In the genomic region with DNA sequence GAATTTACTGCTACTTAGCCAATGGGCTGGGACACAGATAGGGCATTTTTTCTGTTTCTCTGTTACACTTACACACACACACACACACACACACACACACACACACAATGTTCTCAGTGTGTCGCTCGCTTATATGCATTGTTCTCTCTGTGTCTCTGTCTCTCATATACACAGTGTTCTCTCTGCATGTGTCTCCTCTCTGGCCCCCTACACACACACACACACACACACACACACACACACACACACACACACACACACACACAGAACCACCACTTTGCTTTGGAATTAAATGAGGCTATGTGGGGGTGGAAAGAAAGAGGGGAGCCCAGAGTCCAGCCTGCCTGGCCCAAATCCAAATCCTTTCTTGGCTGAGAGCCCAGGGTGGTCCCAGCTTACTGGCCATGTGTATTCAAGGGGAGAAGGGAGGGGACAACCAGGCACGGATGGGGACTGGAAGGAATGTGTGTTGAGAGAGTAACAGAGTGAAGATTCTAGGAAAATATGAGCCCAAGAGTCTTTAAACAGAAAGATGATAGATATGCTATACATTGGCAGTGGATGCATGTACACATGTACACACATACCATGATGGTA, we compare ENCODE assay signal across 12 mouse cellular contexts. TPM values are rescaled to one million over a fixed set of nuclear protein-coding genes. Genes with fewer than 3 reads are reported as not detected.
DNase-seq lines count a peak whose midpoint lies in the region; ATAC-seq and TF ChIP-seq lines count a peak whose summit lies in the region.
"Had no signal": no experiment of that assay in that cellular context is flagged by ENCODE, and none has a peak within 500 bp of the region (broad histone marks: within the 10 kb centered on the region; RNA-seq: fewer than 3 reads in every experiment).

No protein-coding gene starts in this region.

- peak; percentile 34 to 37 for DNase-seq in frontal cortex, postnatal 10 days (ENCODE audit: low spot score in 2 of 2)
- no peak for DNase-seq in frontal cortex, adult 2 months (ENCODE audit: extremely low spot score in 1 of 2, low spot score in 1 of 2)
- peak; percentile 53 for DNase-seq in liver
- peak; percentile 81 for DNase-seq in forebrain, postnatal 0 days
- no peak for DNase-seq in spleen, adult 18-20 months
- DNase-seq: adrenal gland, postnatal 10 days; embryo, embryonic 11 days; kidney, postnatal 14 days had no signal

- no peaks in the 10 kb centered on the region for H3K36me3 ChIP-seq in liver, embryonic 12.5 days
- H3K36me3 ChIP-seq in forebrain, postnatal 0 days (ENCODE audit: insufficient read depth): no peaks in the 10 kb centered on the region
- no peaks in the 10 kb centered on the region for H3K36me3 ChIP-seq in neural tube, embryonic 14.5 days (ENCODE audit: control insufficient read depth, insufficient read depth, low read length)

- peaks cover 36% of the 10 kb centered on the region for H3K27me3 ChIP-seq in liver, embryonic 12.5 days (replicated peaks)
- peaks cover 8% of the 10 kb centered on the region; the same call in 1 of the 2 replicates for H3K27me3 ChIP-seq in forebrain, postnatal 0 days (ENCODE audit: insufficient read depth, low read length)
- no peaks in the 10 kb centered on the region for H3K27me3 ChIP-seq in neural tube, embryonic 14.5 days (ENCODE audit: control insufficient read depth, insufficient read depth, low read length)

- no peak for TF ChIP-seq CTCF in forebrain, postnatal 0 days (IDR thresholded peaks at IDR 0.05; ENCODE audit: low read depth)

- no peak overlapping the region for H3K9ac ChIP-seq in liver, embryonic 12.5 days
- H3K9ac ChIP-seq in forebrain, postnatal 0 days: no peak overlapping the region
- no peak overlapping the region for H3K9ac ChIP-seq in neural tube, embryonic 14.5 days (replicated peaks; ENCODE audit: low read depth, low read length)

- H3K4me1 ChIP-seq in liver, embryonic 12.5 days: no peaks in the 10 kb centered on the region
- H3K4me1 ChIP-seq in forebrain, postnatal 0 days (ENCODE audit: insufficient read depth): no peaks in the 10 kb centered on the region
- 0 out of 2 replicates have a peak, but pooled peaks cover 3% of the 10 kb centered on the region for H3K4me1 ChIP-seq in neural tube, embryonic 14.5 days (ENCODE audit: control insufficient read depth, insufficient read depth, low read length)

- ATAC-seq in liver, embryonic 12.5 days: no peak
- peak; percentile 71 for ATAC-seq in forebrain, postnatal 0 days
- peak; percentile 80 for ATAC-seq in neural tube, embryonic 14.5 days (ENCODE audit: low read depth)
- no peak for ATAC-seq in megakaryocyte-erythroid progenitor cell, adult 5-6 weeks (replicated peaks; ENCODE audit: low FRiP score, low TSS enrichment, poor library complexity, severe bottlenecking)

- H3K4me2 ChIP-seq in liver, embryonic 12.5 days: no peak overlapping the region
- H3K4me2 ChIP-seq in forebrain, postnatal 0 days (ENCODE audit: low read depth): no peak overlapping the region
- no peak overlapping the region for H3K4me2 ChIP-seq in neural tube, embryonic 14.5 days (ENCODE audit: low read depth, low read length)

- no peaks in the 10 kb centered on the region for H3K9me3 ChIP-seq in liver, embryonic 12.5 days (replicated peaks)
- no peaks in the 10 kb centered on the region for H3K9me3 ChIP-seq in forebrain, postnatal 0 days (ENCODE audit: low read length)
- no peaks in the 10 kb centered on the region for H3K9me3 ChIP-seq in neural tube, embryonic 14.5 days (ENCODE audit: control insufficient read depth, low read length)

- 54% methylated on average over 3 of the region's 3 CpGs for WGBS in liver, embryonic 12.5 days (ENCODE audit: insufficient replicate concordance)
- WGBS in forebrain, postnatal 0 days: 5% methylated on average over 3 of the region's 3 CpGs
- 37% methylated on average over 3 of the region's 3 CpGs for WGBS in neural tube, embryonic 14.5 days

- no peak overlapping the region for H3K4me3 ChIP-seq in liver, embryonic 12.5 days
- no peak overlapping the region for H3K4me3 ChIP-seq in forebrain, postnatal 0 days (ENCODE audit: low read depth, low read length)
- H3K4me3 ChIP-seq in neural tube, embryonic 14.5 days (ENCODE audit: low read depth, low read length): no peak overlapping the region

- H3K27ac ChIP-seq in liver, embryonic 12.5 days: no peak overlapping the region
- H3K27ac ChIP-seq in forebrain, postnatal 0 days (ENCODE audit: low read depth, low read length): no peak overlapping the region
- no peak overlapping the region for H3K27ac ChIP-seq in neural tube, embryonic 14.5 days (ENCODE audit: low read depth, low read length)

RNA-seq across cellular contexts. Expression of gene Tmem132e, which starts 8.0 kb away (rescaled TPM):
- polyA plus RNA-seq in frontal cortex, adult 2 months (2012; rRNA removed): 8.6 and 9.9 TPM in 2 replicates
- polyA plus RNA-seq in liver, embryonic 12.5 days (2016; fragmentation: Nextera tagmentation; extraction: Ambion mirVana): 0.26 and 0.52 TPM in 2 replicates
- 14.1 and 18.5 TPM in 2 replicates for total RNA-seq in forebrain, postnatal 0 days (2014; rRNA removed)
- 1.5 and 2.2 TPM in 2 replicates for polyA plus RNA-seq in forebrain, postnatal 0 days (2015; fragmentation: Nextera tagmentation; extraction: Ambion mirVana)
- polyA plus RNA-seq in neural tube, embryonic 14.5 days (2014; fragmentation: Nextera tagmentation; extraction: Ambion mirVana): 5.8 and 6.1 TPM in 2 replicates
- 0.04 TPM in 1 of 2 replicates, not detected in the other for total RNA-seq in megakaryocyte-erythroid progenitor cell, adult 5-6 weeks (2014; fragmentation: Nextera tagmentation)
- not detected in 2 replicates for total RNA-seq in megakaryocyte-erythroid progenitor cell, adult 5-6 weeks (2017)
- total RNA-seq: gastrocnemius, adult 18-20 months had no signal

Comparison
In these comparisons a context has a peak if more than half of its experiments do, and no peak if none do; other contexts are left out.
1. DNase-seq: peak in frontal cortex, postnatal 10 days (2 of 2), liver (single experiment) and forebrain, postnatal 0 days (single experiment); none in frontal cortex, adult 2 months (0 of 2) and spleen, adult 18-20 months (0 of 2).
2. ATAC-seq: peak in forebrain, postnatal 0 days (single experiment) and neural tube, embryonic 14.5 days (single experiment); none in liver, embryonic 12.5 days (single experiment) and megakaryocyte-erythroid progenitor cell, adult 5-6 weeks (single experiment).